Mouse (Mus musculus) heart, embryonic 11.5 days (tissue): ENCODE measurements around the gene Ube2e3. TPM values are rescaled to one million over a fixed set of nuclear protein-coding genes. Genes with fewer than 3 reads are reported as not detected.

ENCODE experiments used
- ATAC-seq: fragments of 200-750 bp; cut with Nextera tagmentation; replicated peaks from 2 replicates; pipeline ENCODE4 v1.8.0; 2017; ENCODE audit warnings: moderate library complexity; ENCODE audit not compliant: insufficient number of reproducible peaks, low FRiP score, low TSS enrichment
- H3K27ac ChIP-seq: fragments of 300-500 bp; sonication (generic); 2 replicates; pipeline ENCODE4 v1.5.1; 2014; ENCODE audit warnings: mild to moderate bottlenecking, low read depth, low read length
- H3K27me3 ChIP-seq: fragments of 300-500 bp; sonication (generic); 2 replicates; pipeline ENCODE4 v1.6.1; 2014; ENCODE audit warnings: mild to moderate bottlenecking, low read length, mixed read lengths; ENCODE audit not compliant: control insufficient read depth, insufficient read depth
- H3K36me3 ChIP-seq: fragments of 300-500 bp; sonication (generic); 2 replicates; pipeline ENCODE4 v1.6.1; 2014; ENCODE audit warnings: mild to moderate bottlenecking, low read length, moderate library complexity, mixed read lengths; ENCODE audit not compliant: control insufficient read depth, insufficient read depth
- H3K4me1 ChIP-seq: fragments of 300-500 bp; sonication (generic); 2 replicates; pipeline ENCODE4 v1.6.1; 2014; ENCODE audit warnings: low read length; ENCODE audit not compliant: control insufficient read depth, insufficient read depth
- H3K4me2 ChIP-seq: fragments of 300-500 bp; sonication (generic); 2 replicates; pipeline ENCODE4 v1.6.1; 2014; ENCODE audit warnings: mild to moderate bottlenecking, moderate library complexity
- H3K4me3 ChIP-seq: fragments of 300-500 bp; sonication (generic); 2 replicates; pipeline ENCODE4 v1.5.1; 2014; ENCODE audit warnings: low read depth, low read length
- H3K9ac ChIP-seq: fragments of 300-500 bp; sonication (generic); 2 replicates; pipeline ENCODE4 v1.6.1; 2014; ENCODE audit warnings: mild to moderate bottlenecking, low read depth, low read length, moderate library complexity
- H3K9me3 ChIP-seq: fragments of 300-500 bp; sonication (generic); replicated peaks from 2 replicates; pipeline ENCODE4 v1.6.1; 2016; ENCODE audit warnings: low read length; ENCODE audit not compliant: control insufficient read depth
- WGBS: fragments of 180-500 bp; shearing (Covaris S2); extraction: QIAGEN DNeasy Blood & Tissue Kit; methylation state at CpG from one replicate; pipeline ENCODE4 v1.1.7; 2014; ENCODE audit not compliant: insufficient replicate concordance; 5-methylcytosine and 5-hydroxymethylcytosine counted together
- polyA plus RNA-seq: library from polyadenylated mRNA; unstranded; fragments of >200 nt; fragmentation: Nextera tagmentation; extraction: Ambion mirVana; gene quantifications from 2 replicates; pipeline ENCODE4 v1.2.1, GENCODE M21; 2014

Ube2e3 gene
- polyA plus RNA-seq, 1 experiment from 2014 or later, result 131 TPM

GRCm38 (mm10) chr2:78960288-78960687 lies 92.4 kb downstream of the Ube2e3 start:
- 59% methylated on average over 5 of the region's 5 CpGs for WGBS
- H3K4me2 ChIP-seq, result no peak overlapping the region
- no peaks in the 10 kb centered on the region for H3K36me3 ChIP-seq
- no peak overlapping the region for H3K4me3 ChIP-seq
- no peaks in the 10 kb centered on the region for H3K27me3 ChIP-seq
- no peak for ATAC-seq
- H3K4me1 ChIP-seq, result peaks cover 8% of the 10 kb centered on the region
- no peak overlapping the region for H3K27ac ChIP-seq
- H3K9ac ChIP-seq, result no peak overlapping the region
- no peaks in the 10 kb centered on the region for H3K9me3 ChIP-seq

GRCm38 (mm10) chr2:78961023-78961422 lies 93.1 kb downstream of the Ube2e3 start:
- Histone ChIP-seq H3K36me3 (no peaks in the 10 kb centered on the region), H3K27me3 (no peaks in the 10 kb centered on the region), H3K4me2 (no peak overlapping the region), H3K9ac (no peak overlapping the region), H3K27ac (no peak overlapping the region), H3K4me3 (no peak overlapping the region), H3K9me3 (no peaks in the 10 kb centered on the region), H3K4me1 (peaks cover 8% of the 10 kb centered on the region)
- WGBS, result 72% methylated on average over 7 of the region's 7 CpGs
- no peak for ATAC-seq

DNA sequence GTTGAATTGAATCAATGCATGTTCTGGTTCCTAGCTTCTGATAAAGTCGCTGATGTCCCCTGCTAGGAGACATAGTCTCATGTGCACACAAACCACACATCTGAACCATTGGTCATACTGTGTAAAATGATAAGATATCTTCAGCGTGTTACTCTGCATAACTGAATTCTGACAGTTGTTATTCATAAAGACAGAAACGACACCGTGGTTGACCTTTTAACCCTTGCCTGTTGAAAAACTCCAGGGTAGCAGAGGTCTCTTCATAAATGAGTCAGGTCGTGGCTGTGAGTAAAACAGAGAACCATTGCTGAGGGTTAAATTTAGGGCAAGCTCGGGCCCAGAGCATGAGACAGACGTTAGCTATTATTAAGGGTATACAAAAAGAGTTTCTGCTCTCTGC lies 93.7 kb downstream of the Ube2e3 start:
- Histone ChIP-seq H3K4me2 (no peak overlapping the region), H3K9ac (peak overlapping the region; percentile 10; the same call in 1 of the 2 replicates), H3K27ac (no peak overlapping the region), H3K36me3 (no peaks in the 10 kb centered on the region), H3K4me1 (peaks cover 8% of the 10 kb centered on the region), H3K27me3 (no peaks in the 10 kb centered on the region), H3K9me3 (no peaks in the 10 kb centered on the region), H3K4me3 (no peak overlapping the region)
- ATAC-seq, result no peak
- 20% methylated on average over 7 of the region's 7 CpGs for WGBS

GRCm38 (mm10) chr2:78964995-78965394 lies 97.1 kb downstream of the Ube2e3 start:
- H3K4me3 ChIP-seq, result no peak overlapping the region

GRCm38 (mm10) chr2:78965396-78965795 lies 97.5 kb downstream of the Ube2e3 start:
- no peak overlapping the region for H3K4me3 ChIP-seq
- no peak overlapping the region for H3K4me2 ChIP-seq
- no peak for ATAC-seq
- no peaks in the 10 kb centered on the region for H3K27me3 ChIP-seq
- no peaks in the 10 kb centered on the region for H3K36me3 ChIP-seq
- peaks cover 8% of the 10 kb centered on the region for H3K4me1 ChIP-seq
- H3K9ac ChIP-seq, result no peak overlapping the region
- WGBS, result 39% methylated on average over 6 of the region's 6 CpGs
- H3K9me3 ChIP-seq, result no peaks in the 10 kb centered on the region
- no peak overlapping the region for H3K27ac ChIP-seq

More at GRCm38 (mm10) chr2:78964995-78965394, 97.1 kb downstream of the Ube2e3 start:
- no peak overlapping the region for H3K27ac ChIP-seq
- no peaks in the 10 kb centered on the region for H3K9me3 ChIP-seq
- WGBS, result 79% methylated on average over 2 of the region's 2 CpGs
- H3K27me3 ChIP-seq, result no peaks in the 10 kb centered on the region
- ATAC-seq, result no peak
- no peak overlapping the region for H3K4me2 ChIP-seq
- no peak overlapping the region for H3K9ac ChIP-seq
- no peaks in the 10 kb centered on the region for H3K36me3 ChIP-seq
- H3K4me1 ChIP-seq, result peaks cover 8% of the 10 kb centered on the region

DNA sequence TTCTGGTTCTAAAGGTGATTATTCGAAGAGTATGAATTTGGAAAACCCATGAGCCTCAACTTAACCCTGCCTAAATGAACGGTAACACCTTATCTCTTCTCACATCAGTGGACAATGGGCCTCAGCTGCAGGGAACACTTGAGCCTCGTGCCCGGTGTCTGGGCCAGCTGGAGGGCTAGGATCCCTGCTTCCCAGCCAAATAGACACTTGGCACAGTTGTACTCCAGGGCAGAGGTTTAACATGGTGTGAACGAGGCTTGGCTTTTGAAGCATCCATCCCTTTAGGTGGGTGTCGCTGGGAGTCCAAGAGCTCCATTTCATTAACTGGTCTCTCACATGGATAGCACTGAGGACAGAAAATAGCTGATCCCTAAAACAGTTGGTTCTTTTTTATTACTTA lies 102.2 kb downstream of the Ube2e3 start:
- H3K27ac ChIP-seq, result no peak overlapping the region
- 68% methylated on average over 6 of the region's 6 CpGs for WGBS

More for the DNA sequence above, 102.2 kb downstream of the Ube2e3 start:
- Histone ChIP-seq H3K4me2 (no peak overlapping the region), H3K27me3 (no peaks in the 10 kb centered on the region), H3K9me3 (no peaks in the 10 kb centered on the region), H3K36me3 (no peaks in the 10 kb centered on the region), H3K4me3 (no peak overlapping the region), H3K9ac (no peak overlapping the region), H3K4me1 (no peaks in the 10 kb centered on the region; the same call in 1 of the 2 replicates)
- ATAC-seq, result no peak
